Mouse (Mus musculus) myocyte (in vitro differentiated cells): ENCODE results near the gene Tmigd1.

Experiments
- CEBPB ChIP-seq: IDR thresholded peaks from 2 replicates; pipeline ENCODE4 v1.6.1; 2011; ENCODE audit warnings: mild to moderate bottlenecking, moderate library complexity; ENCODE audit not compliant: poor library complexity, insufficient read depth, severe bottlenecking
- POLR2A ChIP-seq: IDR thresholded peaks from one replicate; pipeline ENCODE4 v1.6.1; 2011; ENCODE audit warnings: low read depth, mild to moderate bottlenecking, control low read depth, moderate library complexity; ENCODE audit not compliant: insufficient read length
- POLR2AphosphoS2 ChIP-seq: IDR thresholded peaks from one replicate; pipeline ENCODE4 v1.6.1; 2011; ENCODE audit warnings: low read depth, control low read depth; ENCODE audit not compliant: insufficient read length

DNA sequence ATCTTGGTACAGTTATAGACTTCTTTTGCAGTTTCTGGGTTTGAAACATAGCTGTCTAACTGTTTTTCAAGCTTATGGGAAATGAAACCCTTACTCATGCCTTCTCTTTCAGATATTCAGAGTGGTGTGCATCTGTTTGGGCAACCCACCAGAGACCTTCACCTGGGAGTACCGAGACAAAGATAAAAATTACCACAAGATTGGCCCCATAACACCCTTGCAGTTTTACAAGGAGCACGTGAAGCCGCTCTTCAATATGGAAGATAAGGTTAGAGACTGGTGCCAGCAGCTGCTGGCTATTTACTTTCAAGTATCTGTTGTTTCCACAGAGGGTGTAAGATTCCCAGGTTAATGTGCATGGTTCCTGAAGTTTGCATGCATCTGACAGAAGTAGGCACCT lies 63.7 kb downstream of the Tmigd1 start:
- TF ChIP-seq POLR2A (no peak), CEBPB (no peak), POLR2AphosphoS2 (no peak)
